Mouse (Mus musculus): Measurements from ENCODE around the gene Sp6. TPM values are rescaled to one million over a fixed set of nuclear protein-coding genes. Genes with fewer than 3 reads are reported as not detected.

Gene Sp6
- polyA plus RNA-seq, 1 experiment = 0.95 TPM

DNA sequence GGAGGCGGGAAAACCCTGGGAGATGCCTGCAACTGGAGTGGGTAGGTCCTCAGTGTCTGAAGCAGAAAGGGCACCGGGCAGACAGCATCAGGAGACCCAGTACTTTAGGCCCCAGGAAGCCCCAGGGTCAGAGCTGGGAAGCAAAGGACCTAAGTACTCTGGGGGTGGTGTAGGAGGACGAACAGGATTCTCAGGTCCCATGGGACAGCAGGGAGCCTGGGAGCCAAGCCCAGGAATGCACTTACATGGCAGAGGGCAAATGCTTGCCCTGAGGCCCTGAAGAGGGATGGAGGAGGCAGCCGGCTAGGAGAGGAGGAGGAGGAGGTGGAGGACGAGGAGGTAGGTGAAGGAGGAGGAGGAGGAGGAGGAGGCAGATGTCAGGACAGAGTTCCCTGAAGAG, 18.2 kb upstream of the Sp6 start:
- H3K4me3 ChIP-seq (ENCODE audit: insufficient read depth, low read depth, low read length) = no peak overlapping the region
- no peak for DNase-seq
- no peak for TF ChIP-seq CTCF (conservative IDR thresholded peaks at IDR 0.05; ENCODE audit: insufficient read depth, insufficient read length, low read depth, low read length)
- no peak for TF ChIP-seq POLR2A (IDR thresholded peaks at IDR 0.05; ENCODE audit: low read depth, low read length)
- no peak overlapping the region for H3K27ac ChIP-seq (ENCODE audit: insufficient read depth, low read depth, low read length)
- no peaks in the 10 kb centered on the region for H3K36me3 ChIP-seq (ENCODE audit: control insufficient read depth, insufficient read depth, low read length)
- no peaks in the 10 kb centered on the region for H3K4me1 ChIP-seq (ENCODE audit: control insufficient read depth, insufficient read depth, low read length)
- no peaks in the 10 kb centered on the region for H3K27me3 ChIP-seq (replicated peaks; ENCODE audit: control insufficient read depth, insufficient read depth, low read length)
- 41% methylated on average over 5 of the region's 5 CpGs for WGBS

DNA sequence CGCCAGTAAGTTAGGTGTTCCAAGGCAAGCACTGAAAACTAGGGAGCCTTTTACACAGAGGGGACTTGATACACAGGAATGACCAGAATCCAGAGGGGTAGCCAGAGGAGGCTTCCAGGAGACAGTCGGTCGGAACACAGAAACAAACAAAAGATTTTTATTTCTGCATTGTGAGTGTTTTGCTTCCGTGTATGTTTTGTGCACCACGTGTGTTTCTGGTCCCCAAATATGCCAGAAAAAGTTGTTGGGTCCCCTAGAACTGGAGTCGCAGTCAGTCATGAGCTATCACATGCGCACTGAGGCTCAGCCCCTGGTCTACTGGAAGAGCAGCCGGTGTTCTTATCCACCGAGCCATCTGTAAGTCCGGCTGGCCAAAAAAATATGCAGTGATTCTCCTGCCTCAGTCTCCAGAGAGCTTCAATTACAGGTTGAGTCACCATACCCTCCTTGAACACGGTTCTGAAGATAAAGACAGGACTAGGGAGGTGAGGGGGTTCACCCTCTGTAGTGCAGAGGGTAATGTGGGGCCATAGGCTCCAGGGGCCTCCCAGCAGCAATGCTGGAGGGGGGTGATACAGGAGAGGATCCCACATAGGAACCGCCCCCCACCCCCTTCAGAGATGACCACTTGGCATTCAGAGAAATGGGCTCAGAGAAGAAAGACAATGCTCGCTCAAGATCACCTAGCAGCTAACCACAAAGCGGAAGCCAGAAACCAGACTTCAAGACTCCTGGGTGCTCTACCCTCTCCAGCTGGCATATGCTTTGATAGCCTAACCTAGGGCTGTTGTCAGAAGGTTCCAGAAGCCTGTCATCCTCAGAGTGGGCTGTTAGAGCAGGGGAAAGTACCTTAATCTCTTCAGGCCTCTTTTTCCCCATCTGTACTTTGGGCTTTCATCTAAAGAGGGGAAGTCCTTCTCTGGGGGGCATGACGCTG, 17.1 kb upstream of the Sp6 start:
- no peaks in the 10 kb centered on the region for H3K4me1 ChIP-seq (ENCODE audit: control insufficient read depth, insufficient read depth, low read length)
- H3K36me3 ChIP-seq (ENCODE audit: control insufficient read depth, insufficient read depth, low read length) = no peaks in the 10 kb centered on the region
- H3K4me3 ChIP-seq (ENCODE audit: insufficient read depth, low read depth, low read length) = no peak overlapping the region
- 89% methylated on average over 15 of the region's 15 CpGs for WGBS
- no peak overlapping the region for H3K27ac ChIP-seq (ENCODE audit: insufficient read depth, low read depth, low read length)
- TF ChIP-seq POLR2A (IDR thresholded peaks at IDR 0.05; ENCODE audit: low read depth, low read length) (no peak), CTCF (conservative IDR thresholded peaks at IDR 0.05; ENCODE audit: insufficient read depth, insufficient read length, low read depth, low read length) (no peak)
- H3K27me3 ChIP-seq (replicated peaks; ENCODE audit: control insufficient read depth, insufficient read depth, low read length) = no peaks in the 10 kb centered on the region
- no peak for DNase-seq

DNA sequence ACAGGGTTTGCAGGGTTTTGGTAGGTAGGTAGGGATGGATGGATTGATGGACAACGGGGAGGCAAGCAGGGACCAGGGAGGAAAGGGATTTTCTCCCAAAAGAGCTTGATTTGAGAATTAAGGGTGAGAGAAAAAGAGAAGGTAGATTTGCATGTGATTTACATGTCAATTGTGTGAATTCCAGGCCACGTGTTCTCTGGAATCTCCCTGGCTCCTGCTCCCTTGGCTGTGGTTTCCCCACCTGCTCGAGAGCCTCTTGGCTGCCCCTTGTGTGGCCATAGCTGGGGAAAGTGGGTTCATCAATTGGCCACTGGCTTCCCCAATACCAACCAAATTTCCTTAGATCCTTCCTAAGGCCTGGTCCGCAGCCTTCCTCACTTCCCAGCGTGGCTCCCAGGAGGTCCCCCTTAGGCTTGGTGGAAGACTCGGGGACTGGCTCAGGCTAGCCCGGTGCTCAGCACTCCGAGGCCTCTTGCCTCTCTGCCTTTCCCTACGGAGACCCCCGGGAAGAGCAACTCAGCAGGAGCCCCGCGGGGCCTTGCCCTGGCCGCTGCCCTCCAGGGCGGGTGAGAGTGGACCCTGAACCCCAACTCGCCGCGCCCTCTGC, 16.3 kb upstream of the Sp6 start:
- peak overlapping the region; percentile 9 for H3K4me3 ChIP-seq (ENCODE audit: insufficient read depth, low read depth, low read length)
- no peaks in the 10 kb centered on the region for H3K36me3 ChIP-seq (ENCODE audit: control insufficient read depth, insufficient read depth, low read length)
- no peak overlapping the region for H3K27ac ChIP-seq (ENCODE audit: insufficient read depth, low read depth, low read length)
- 33% methylated on average over 17 of the region's 17 CpGs for WGBS
- no peaks in the 10 kb centered on the region for H3K4me1 ChIP-seq (ENCODE audit: control insufficient read depth, insufficient read depth, low read length)
- no peaks in the 10 kb centered on the region for H3K27me3 ChIP-seq (replicated peaks; ENCODE audit: control insufficient read depth, insufficient read depth, low read length)
- no peak for DNase-seq
- TF ChIP-seq CTCF (conservative IDR thresholded peaks at IDR 0.05; ENCODE audit: insufficient read depth, insufficient read length, low read depth, low read length) (no peak), POLR2A (IDR thresholded peaks at IDR 0.05; ENCODE audit: low read depth, low read length) (no peak)

DNA sequence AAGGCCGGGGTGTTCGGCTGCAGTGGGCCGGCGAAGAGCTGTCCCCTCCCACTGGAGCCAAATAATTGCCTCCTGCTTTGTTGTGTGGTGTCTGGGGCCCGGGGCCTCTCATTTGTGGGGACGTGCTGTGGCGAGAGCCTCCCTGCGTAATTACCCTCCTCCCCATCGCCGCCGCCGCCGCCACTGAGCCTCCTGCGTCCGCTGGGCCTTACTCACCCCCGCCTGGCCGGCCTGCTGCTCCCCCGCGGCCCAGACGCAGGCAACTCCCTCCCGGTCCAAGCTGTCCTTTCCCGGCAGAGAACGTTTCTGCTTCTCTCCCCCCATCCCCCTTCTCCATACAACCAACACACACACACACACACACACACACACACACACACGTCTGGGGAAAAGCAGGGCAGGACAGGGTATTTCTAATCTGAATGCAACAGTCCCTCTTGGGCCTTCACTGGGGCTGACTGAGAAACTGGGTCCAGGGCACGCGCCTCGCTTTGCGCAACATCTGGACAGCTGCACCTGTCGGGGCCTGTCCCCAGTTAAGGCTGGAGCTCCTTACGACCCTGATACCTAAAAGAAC, 15.7 kb upstream of the Sp6 start:
- H3K36me3 ChIP-seq (ENCODE audit: control insufficient read depth, insufficient read depth, low read length) = no peaks in the 10 kb centered on the region
- peak overlapping the region; percentile 9 for H3K4me3 ChIP-seq (ENCODE audit: insufficient read depth, low read depth, low read length)
- DNase-seq = peak; percentile 63
- no peak overlapping the region for H3K27ac ChIP-seq (ENCODE audit: insufficient read depth, low read depth, low read length)
- no peaks in the 10 kb centered on the region for H3K27me3 ChIP-seq (replicated peaks; ENCODE audit: control insufficient read depth, insufficient read depth, low read length)
- WGBS = 20% methylated on average over 30 of the region's 30 CpGs
- no peaks in the 10 kb centered on the region for H3K4me1 ChIP-seq (ENCODE audit: control insufficient read depth, insufficient read depth, low read length)
- TF ChIP-seq POLR2A (IDR thresholded peaks at IDR 0.05; ENCODE audit: low read depth, low read length) (no peak), CTCF (conservative IDR thresholded peaks at IDR 0.05; ENCODE audit: insufficient read depth, insufficient read length, low read depth, low read length) (no peak)

DNA sequence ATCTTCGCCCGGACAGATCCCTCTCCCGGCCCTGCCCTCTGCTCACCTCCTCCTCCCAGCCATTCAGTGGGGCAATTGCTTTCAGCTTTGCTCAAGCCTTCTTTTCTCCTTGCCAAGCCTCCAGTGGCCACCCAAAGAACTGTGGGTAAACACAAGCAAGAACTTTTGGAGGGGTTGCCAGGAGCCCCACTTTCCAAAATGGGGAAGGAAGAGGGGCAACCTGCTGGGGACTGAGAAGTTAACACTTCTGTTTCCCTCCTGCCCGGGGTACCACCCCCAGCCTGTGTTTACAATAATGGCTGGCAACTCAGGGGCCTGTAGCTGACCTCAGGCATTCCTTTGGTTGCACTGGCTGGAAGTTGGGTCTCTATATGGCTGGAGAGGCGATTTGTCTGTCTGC, 10.0 kb upstream of the Sp6 start:
- Histone ChIP-seq H3K27ac (ENCODE audit: insufficient read depth, low read depth, low read length) (no peak overlapping the region), H3K36me3 (ENCODE audit: control insufficient read depth, insufficient read depth, low read length) (no peaks in the 10 kb centered on the region), H3K4me1 (ENCODE audit: control insufficient read depth, insufficient read depth, low read length) (no peaks in the 10 kb centered on the region), H3K4me3 (ENCODE audit: insufficient read depth, low read depth, low read length) (no peak overlapping the region), H3K27me3 (replicated peaks; ENCODE audit: control insufficient read depth, insufficient read depth, low read length) (no peaks in the 10 kb centered on the region)
- TF ChIP-seq CTCF (conservative IDR thresholded peaks at IDR 0.05; ENCODE audit: insufficient read depth, insufficient read length, low read depth, low read length) = no peak
- no peak for TF ChIP-seq POLR2A (IDR thresholded peaks at IDR 0.05; ENCODE audit: low read depth, low read length)
- 32% methylated on average over 5 of the region's 5 CpGs for WGBS
- DNase-seq = no peak

DNA sequence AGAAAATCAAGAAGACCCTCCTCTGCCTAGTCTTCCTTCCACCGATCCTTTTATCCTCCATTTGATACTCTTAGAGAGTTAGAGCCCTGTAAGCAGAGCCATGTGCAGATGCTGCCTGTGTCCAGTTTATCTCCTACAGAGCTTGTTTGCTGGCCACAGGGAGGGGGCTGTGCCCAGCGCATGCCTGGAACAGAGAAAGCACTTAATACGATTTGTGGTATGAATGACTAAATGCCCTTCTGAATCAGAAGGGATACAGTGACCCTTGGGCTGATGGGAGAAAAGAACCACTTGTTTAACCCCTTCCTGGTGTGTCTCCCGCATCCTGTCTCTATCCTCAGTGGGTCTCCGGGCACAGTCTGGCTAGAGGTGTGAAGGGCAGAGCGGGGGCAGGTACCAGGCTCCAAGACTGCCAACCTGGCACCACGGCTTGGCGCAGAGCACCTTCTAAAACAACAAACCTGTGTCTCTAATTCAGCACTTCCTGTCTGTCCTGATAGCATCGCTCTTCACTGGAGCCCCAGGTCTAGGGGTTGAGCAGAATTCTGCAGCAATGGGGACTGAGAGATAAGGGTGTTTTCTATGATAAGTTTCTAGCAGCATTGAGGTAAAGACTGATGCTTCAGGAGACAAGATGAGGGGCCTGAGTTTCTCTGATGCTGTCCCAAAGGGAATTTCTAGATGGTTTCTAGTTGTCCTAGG, 6.0 kb upstream of the Sp6 start:
- no peaks in the 10 kb centered on the region for H3K36me3 ChIP-seq (ENCODE audit: control insufficient read depth, insufficient read depth, low read length)

More for the DNA sequence above, 6.0 kb upstream of the Sp6 start:
- DNase-seq = no peak
- Histone ChIP-seq H3K4me3 (ENCODE audit: insufficient read depth, low read depth, low read length) (no peak overlapping the region), H3K4me1 (ENCODE audit: control insufficient read depth, insufficient read depth, low read length) (no peaks in the 10 kb centered on the region), H3K27me3 (replicated peaks; ENCODE audit: control insufficient read depth, insufficient read depth, low read length) (no peaks in the 10 kb centered on the region), H3K27ac (ENCODE audit: insufficient read depth, low read depth, low read length) (no peak overlapping the region)
- WGBS = 56% methylated on average over 9 of the region's 9 CpGs
- TF ChIP-seq CTCF (conservative IDR thresholded peaks at IDR 0.05; ENCODE audit: insufficient read depth, insufficient read length, low read depth, low read length) (no peak), POLR2A (IDR thresholded peaks at IDR 0.05; ENCODE audit: low read depth, low read length) (no peak)

All from kidney, adult 2 months (tissue).